Mouse (Mus musculus): ENCODE results near the gene Hmg20a.

Gene Hmg20a

DNA sequence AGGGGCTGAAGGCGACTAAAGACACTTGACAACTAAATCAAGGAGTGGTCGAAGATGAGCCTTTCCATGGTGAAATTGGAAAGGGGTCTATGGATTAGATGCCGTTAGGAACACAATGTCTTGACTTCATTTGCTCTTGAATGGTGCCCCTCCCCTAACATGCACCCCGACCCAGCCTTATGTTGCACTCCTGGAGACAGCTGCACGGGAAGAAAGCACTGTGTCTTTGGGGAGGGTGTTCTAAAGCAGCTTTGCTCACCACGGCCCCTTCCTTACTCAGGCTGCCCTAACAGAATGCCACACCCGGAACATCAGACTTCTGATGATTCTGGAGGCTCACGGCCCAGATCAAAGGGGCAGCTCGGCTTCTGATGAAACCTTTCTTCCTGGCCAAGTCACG lies 103.9 kb downstream of the Hmg20a start:
- no peak for DNase-seq (ENCODE audit: low spot score in 2 of 2)

DNA sequence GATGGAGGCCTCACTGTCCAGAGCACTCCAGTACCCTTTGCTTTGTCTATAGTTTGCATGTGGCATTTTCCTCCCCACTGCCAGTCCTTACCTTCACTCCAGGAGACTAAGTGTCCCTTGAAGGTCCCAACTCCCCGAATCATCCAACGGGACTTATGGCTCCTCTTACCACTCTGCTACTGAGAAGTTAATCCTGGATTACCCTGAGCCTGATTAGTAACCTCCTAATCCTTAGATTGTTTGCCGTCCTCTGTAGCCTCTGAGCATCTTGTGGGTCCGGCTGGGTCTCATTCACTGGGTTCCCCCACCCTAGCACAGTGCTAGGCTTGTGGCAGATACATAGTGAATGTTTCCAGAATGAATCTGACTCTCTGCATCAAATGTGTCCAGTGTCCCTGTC lies 109.5 kb downstream of the Hmg20a start:
- no peak for DNase-seq (ENCODE audit: low spot score in 2 of 2)

DNA sequence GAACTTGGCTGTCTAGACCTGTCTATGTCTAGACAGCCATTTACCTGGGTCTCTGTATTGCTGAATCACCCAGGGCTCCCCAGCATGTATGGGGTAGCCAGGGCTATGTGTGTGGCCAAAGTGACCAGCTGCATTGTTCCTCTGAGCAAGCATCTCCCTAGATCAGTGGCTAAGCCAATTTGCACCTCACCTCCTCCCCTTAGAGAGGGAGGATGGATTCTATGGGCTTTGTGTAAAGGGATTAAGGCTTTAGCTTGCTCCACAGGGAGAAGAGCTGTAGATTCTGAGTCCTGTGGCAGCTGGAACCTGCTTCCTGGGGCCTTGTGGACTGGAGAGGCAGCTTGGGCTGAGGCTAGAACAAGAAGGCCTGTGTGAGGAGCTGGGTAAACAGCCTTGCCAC lies 113.6 kb downstream of the Hmg20a start:
- DNase-seq (ENCODE audit: low spot score in 2 of 2): no peak

DNA sequence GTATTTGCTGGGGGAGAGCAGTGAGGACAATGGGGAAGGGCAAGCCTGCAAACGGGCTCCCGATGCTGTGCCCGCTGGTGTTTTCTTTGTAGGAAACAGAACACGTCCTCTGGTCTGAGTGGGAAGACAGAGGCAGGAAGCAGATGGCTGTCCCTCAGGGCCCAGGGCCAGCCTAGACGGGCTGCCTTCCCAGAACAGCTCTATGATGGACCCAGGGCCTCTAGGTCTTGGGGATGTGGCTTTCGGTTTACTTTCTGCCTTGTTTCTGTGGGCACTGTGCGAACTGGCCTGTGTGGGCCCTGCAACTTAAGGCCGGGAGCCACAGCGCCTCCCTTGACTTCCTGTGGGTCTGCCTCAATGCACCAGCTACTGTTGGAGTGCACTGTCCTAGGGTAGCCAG lies 115.5 kb downstream of the Hmg20a start:
- DNase-seq (ENCODE audit: low spot score in 2 of 2): no peak

DNA sequence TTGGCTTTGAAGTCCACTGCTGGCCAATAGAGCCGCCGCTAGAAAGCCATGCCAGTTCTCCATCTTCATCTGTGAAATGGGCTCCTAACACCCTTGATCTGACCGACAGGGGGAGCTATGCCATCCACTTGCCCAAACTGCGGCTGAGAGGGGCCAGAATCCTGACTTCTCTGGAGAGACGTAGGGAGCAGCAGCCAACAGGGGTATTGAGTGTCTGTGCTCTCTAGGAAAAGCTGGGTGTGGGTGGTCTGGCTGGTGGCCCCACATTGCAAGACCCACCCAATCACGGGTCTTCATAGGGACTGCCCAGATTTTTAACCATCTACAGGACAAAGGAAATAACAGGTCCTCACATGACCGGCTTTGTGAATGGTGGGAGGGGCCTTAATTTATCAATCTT lies 116.3 kb downstream of the Hmg20a start:
- DNase-seq (ENCODE audit: low spot score in 2 of 2): no peak

DNA sequence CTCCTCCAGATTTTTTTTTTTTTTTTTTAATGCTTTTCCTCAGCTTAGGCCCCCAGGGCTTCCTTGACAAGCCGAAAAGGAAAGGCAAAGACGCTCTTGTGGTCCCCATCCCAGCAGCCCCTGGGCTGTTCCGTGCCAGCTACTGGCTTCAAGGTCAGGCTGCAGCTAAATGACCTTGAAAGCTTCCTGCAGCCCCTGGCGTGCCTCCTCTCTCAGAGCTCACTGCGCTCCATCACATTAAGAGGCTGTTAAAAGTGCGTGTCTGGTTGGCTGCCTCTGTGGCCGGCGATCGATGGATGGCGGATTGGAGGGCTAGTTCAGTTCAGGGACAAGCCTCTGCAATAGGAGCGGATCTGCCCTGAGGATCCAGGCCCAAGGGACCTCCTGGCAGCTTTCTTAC lies 117.0 kb downstream of the Hmg20a start:
- no peak for DNase-seq (ENCODE audit: low spot score in 2 of 2)

DNA sequence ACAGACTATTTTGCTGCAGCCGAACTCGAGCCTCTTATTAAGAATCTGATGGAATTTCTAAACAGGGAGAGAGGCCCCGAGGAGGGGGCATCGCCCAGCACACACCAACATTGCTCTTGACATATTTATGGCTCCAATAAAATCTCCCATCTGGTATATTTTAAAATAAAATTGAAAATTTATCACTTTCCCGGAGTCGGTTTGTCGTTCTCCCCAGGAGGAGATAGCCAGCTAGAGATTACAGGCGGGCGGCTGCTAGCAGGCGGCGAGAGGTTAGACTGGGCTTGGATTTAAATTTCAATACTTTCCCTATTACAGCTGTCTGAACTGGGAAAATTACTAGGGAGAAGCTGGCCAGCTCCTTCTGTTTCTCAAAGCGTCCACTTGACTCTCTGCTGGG lies 121.6 kb downstream of the Hmg20a start:
- no peak for DNase-seq (ENCODE audit: low spot score in 2 of 2)

DNA sequence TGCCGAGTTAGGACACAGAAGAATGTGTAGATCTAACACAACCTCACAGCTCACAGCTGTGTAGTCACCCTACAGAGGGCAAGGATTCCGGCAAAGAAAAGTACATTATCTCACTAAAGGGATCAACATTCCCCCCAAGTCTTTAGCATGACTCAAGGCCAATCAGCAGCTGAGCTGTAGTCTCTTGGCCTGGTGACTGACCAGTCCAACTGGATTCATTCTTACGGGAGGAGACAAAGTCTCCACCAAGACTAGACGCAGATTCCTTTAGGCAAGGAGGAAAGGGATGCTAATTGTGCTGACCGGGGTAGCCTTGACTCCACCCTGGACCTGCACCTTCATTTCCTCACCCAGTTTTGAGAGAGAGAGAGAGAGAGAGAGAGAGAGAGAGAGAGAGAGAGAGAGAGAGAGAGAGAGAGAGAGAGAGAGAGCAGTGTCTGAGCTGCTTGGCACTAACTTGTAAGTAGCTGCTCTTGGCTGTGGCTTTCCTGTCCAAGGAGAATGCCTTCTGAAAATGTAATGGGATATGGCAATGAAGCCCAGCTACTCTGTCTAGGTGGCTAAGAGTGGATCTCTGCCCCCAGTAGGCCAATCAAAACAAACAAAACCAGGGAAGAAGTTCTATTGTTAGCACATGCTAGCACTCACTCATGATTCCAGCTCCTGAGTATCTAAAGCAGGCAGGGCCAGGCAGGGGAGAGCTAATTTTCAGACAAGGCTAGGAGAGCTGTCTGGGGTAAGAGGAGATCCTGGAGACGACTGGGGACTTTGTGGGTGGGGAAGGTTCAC lies 126.5 kb downstream of the Hmg20a start:
- no peak for DNase-seq (ENCODE audit: low spot score in 2 of 2)
